Mouse (Mus musculus) stomach, embryonic 14.5 days (tissue): ENCODE results near the gene Gzmb. TPM values are rescaled to one million over a fixed set of nuclear protein-coding genes. Genes with fewer than 3 reads are reported as not detected.
A peak's percentile ranks its signal among the peaks of the same experiment; 100 is the strongest.
"Not testable (repeated sequence)": the region's sequence is repeated elsewhere in the genome, so short reads cannot be mapped to it uniquely, and the experiment has no call there.

Source experiments
- ATAC-seq: fragments of 200-750 bp; cut with Nextera tagmentation; 2 replicates; pipeline ENCODE4 v1.8.0; 2017; ENCODE audit warnings: low read depth, moderate TSS enrichment; ENCODE audit not compliant: insufficient number of reproducible peaks, insufficient read depth, low FRiP score
- H3K27ac ChIP-seq: fragments of 300-500 bp; sonication (generic); 2 replicates; pipeline ENCODE4 v1.5.1; 2014; ENCODE audit warnings: mild to moderate bottlenecking, low read length, moderate library complexity, mixed read lengths
- H3K27me3 ChIP-seq: fragments of 300-500 bp; sonication (generic); 2 replicates; pipeline ENCODE4 v1.6.1; 2014; ENCODE audit warnings: low read length, control low read depth, mixed read lengths; ENCODE audit not compliant: control insufficient read depth, insufficient read depth
- H3K36me3 ChIP-seq: fragments of 300-500 bp; sonication (generic); 2 replicates; pipeline ENCODE4 v1.6.1; 2014; ENCODE audit warnings: mild to moderate bottlenecking, control low read depth, low read length, moderate library complexity, mixed read lengths; ENCODE audit not compliant: control insufficient read depth, insufficient read depth
- H3K4me1 ChIP-seq: fragments of 300-500 bp; sonication (generic); 2 replicates; pipeline ENCODE4 v1.6.1; 2014; ENCODE audit warnings: low read length, control low read depth, mixed read lengths; ENCODE audit not compliant: control insufficient read depth, insufficient read depth
- H3K4me2 ChIP-seq: fragments of 300-500 bp; sonication (generic); replicated peaks from 2 replicates; pipeline ENCODE4 v1.6.1; 2014; ENCODE audit warnings: low read depth, low read length, control low read depth
- H3K4me3 ChIP-seq: fragments of 300-500 bp; sonication (generic); 2 replicates; pipeline ENCODE4 v1.5.1; 2014; ENCODE audit warnings: low read depth, low read length, control low read depth
- H3K9ac ChIP-seq: fragments of 300-500 bp; sonication (generic); replicated peaks from 2 replicates; pipeline ENCODE4 v1.6.1; 2014; ENCODE audit warnings: low read depth, mild to moderate bottlenecking, control low read depth, low read length, moderate library complexity, mixed read lengths
- H3K9me3 ChIP-seq: fragments of 300-500 bp; sonication (generic); 2 replicates; pipeline ENCODE4 v1.6.1; 2016; ENCODE audit warnings: low read depth, low read length, control low read depth; ENCODE audit not compliant: control insufficient read depth
- WGBS: fragments of 180-500 bp; shearing (Covaris S2); extraction: QIAGEN DNeasy Blood & Tissue Kit; methylation state at CpG from one replicate; pipeline ENCODE4 v1.1.7; 2014; 5-methylcytosine and 5-hydroxymethylcytosine counted together
- polyA plus RNA-seq: library from polyadenylated mRNA; unstranded; fragments of >200 nt; fragmentation: Nextera tagmentation; extraction: Ambion mirVana; gene quantifications from 2 replicates; pipeline ENCODE4 v1.2.1, GENCODE M21; 2014

Gzmb gene
- 0.41 and 1.0 TPM in 2 replicates for polyA plus RNA-seq

GRCm38 (mm10) chr14:56262153-56262552, at the start of gene Gzmb:
Gene Gzmb, minus strand, starts transcription at chr14:56262260.
- WGBS, result 88% methylated on average over 5 of the region's 5 CpGs
- Histone ChIP-seq H3K36me3 (no peaks in the 10 kb centered on the region), H3K4me1 (no peaks in the 10 kb centered on the region), H3K27ac (no peak within 1 kb of the TSS), H3K4me3 (no peak within 1 kb of the TSS), H3K27me3 (no peaks in the 10 kb centered on the region), H3K9ac (no peak within 1 kb of the TSS), H3K9me3 (no peaks in the 10 kb centered on the region), H3K4me2 (no peak within 1 kb of the TSS)
- ATAC-seq, result no peak

- not testable (repeated sequence) for H3K9ac ChIP-seq, H3K9me3 ChIP-seq, H3K4me3 ChIP-seq, H3K36me3 ChIP-seq, H3K27me3 ChIP-seq, H3K27ac ChIP-seq, H3K4me2 ChIP-seq, H3K4me1 ChIP-seq, ATAC-seq
Measured at GRCm38 (mm10) chr14:56311801-56312200, 49.7 kb upstream of the Gzmb start.

- H3K4me3 ChIP-seq, result no peak overlapping the region
- H3K36me3 ChIP-seq, result no peaks in the 10 kb centered on the region
- 70% methylated on average over 9 of the region's 9 CpGs for WGBS
- H3K4me1 ChIP-seq, result no peaks in the 10 kb centered on the region
- no peak for ATAC-seq
- no peaks in the 10 kb centered on the region for H3K27me3 ChIP-seq
- no peak overlapping the region for H3K4me2 ChIP-seq
- no peak overlapping the region for H3K27ac ChIP-seq
- H3K9ac ChIP-seq, result no peak overlapping the region
- H3K9me3 ChIP-seq, result no peaks in the 10 kb centered on the region
Measured at GRCm38 (mm10) chr14:56310238-56310637, 48.2 kb upstream of the Gzmb start.

- no peak overlapping the region for H3K9ac ChIP-seq
- H3K36me3 ChIP-seq, result no peaks in the 10 kb centered on the region
- H3K4me2 ChIP-seq, result 0 out of 2 replicates have a peak overlapping the region, but pooled peaks have one; percentile 20
- H3K27me3 ChIP-seq, result no peaks in the 10 kb centered on the region
- H3K4me1 ChIP-seq, result no peaks in the 10 kb centered on the region
- H3K27ac ChIP-seq, result no peak overlapping the region
- WGBS, result under 1% methylated on average over 4 of the region's 4 CpGs
- H3K4me3 ChIP-seq, result no peak overlapping the region
- ATAC-seq, result no peak
- no peaks in the 10 kb centered on the region for H3K9me3 ChIP-seq
Measured at GRCm38 (mm10) chr14:56304149-56304548, 42.1 kb upstream of the Gzmb start.

- 40% methylated on average over 10 of the region's 10 CpGs for WGBS
- 0 out of 2 replicates have a peak overlapping the region, but pooled peaks have one; percentile 20 for H3K4me2 ChIP-seq
Measured at GRCm38 (mm10) chr14:56303506-56304025, 41.5 kb upstream of the Gzmb start.

GRCm38 (mm10) chr14:56302091-56302490, 40.0 kb upstream of the Gzmb start:
- Histone ChIP-seq H3K4me2 (no peak overlapping the region), H3K27ac (no peak overlapping the region), H3K9ac (no peak overlapping the region), H3K4me1 (no peaks in the 10 kb centered on the region), H3K9me3 (no peaks in the 10 kb centered on the region), H3K27me3 (no peaks in the 10 kb centered on the region), H3K36me3 (no peaks in the 10 kb centered on the region), H3K4me3 (no peak overlapping the region)
- no peak for ATAC-seq
- 95% methylated on average over 3 of the region's 3 CpGs for WGBS

More at GRCm38 (mm10) chr14:56303506-56304025, 41.5 kb upstream of the Gzmb start:
- no peaks in the 10 kb centered on the region for H3K9me3 ChIP-seq
- H3K9ac ChIP-seq, result no peak overlapping the region
- no peak overlapping the region for H3K4me3 ChIP-seq
- H3K27ac ChIP-seq, result no peak overlapping the region
- H3K4me1 ChIP-seq, result no peaks in the 10 kb centered on the region
- no peaks in the 10 kb centered on the region for H3K36me3 ChIP-seq
- no peaks in the 10 kb centered on the region for H3K27me3 ChIP-seq
- ATAC-seq, result no peak

- Histone ChIP-seq H3K4me2 (no peak overlapping the region), H3K9me3 (no peaks in the 10 kb centered on the region), H3K4me3 (no peak overlapping the region), H3K36me3 (no peaks in the 10 kb centered on the region), H3K4me1 (no peaks in the 10 kb centered on the region), H3K27ac (no peak overlapping the region), H3K27me3 (no peaks in the 10 kb centered on the region), H3K9ac (no peak overlapping the region)
- WGBS, result 69% methylated on average over 5 of the region's 5 CpGs
- ATAC-seq, result no peak
Measured at GRCm38 (mm10) chr14:56296786-56297185, 34.7 kb upstream of the Gzmb start.

- Histone ChIP-seq H3K9ac (no peak overlapping the region), H3K36me3 (no peaks in the 10 kb centered on the region), H3K4me1 (no peaks in the 10 kb centered on the region), H3K27ac (no peak overlapping the region), H3K4me3 (no peak overlapping the region), H3K27me3 (no peaks in the 10 kb centered on the region), H3K9me3 (no peaks in the 10 kb centered on the region), H3K4me2 (no peak overlapping the region)
- ATAC-seq, result no peak
- WGBS, result 74% methylated on average over 4 of the region's 4 CpGs
Measured at GRCm38 (mm10) chr14:56296106-56296505, 34.0 kb upstream of the Gzmb start.

GRCm38 (mm10) chr14:56293146-56293545, 31.1 kb upstream of the Gzmb start:
- ATAC-seq, result no peak
- no peaks in the 10 kb centered on the region for H3K36me3 ChIP-seq
- no peak overlapping the region for H3K27ac ChIP-seq

More at GRCm38 (mm10) chr14:56293146-56293545, 31.1 kb upstream of the Gzmb start:
- Histone ChIP-seq H3K4me2 (no peak overlapping the region), H3K4me1 (no peaks in the 10 kb centered on the region), H3K4me3 (no peak overlapping the region), H3K9ac (no peak overlapping the region), H3K27me3 (no peaks in the 10 kb centered on the region), H3K9me3 (no peaks in the 10 kb centered on the region)
